Mouse (Mus musculus) stomach, postnatal 0 days (tissue): ENCODE measurements at regions not wholly inside any gene's neighbourhood (a gene's known extent, or its start where the extent isn't known, plus 50 kb on each side); places are given as distances from the start of the nearest gene placed in this dataset.

ENCODE experiments used
- ATAC-seq: fragments of 200-750 bp; cut with Nextera tagmentation; 2 replicates; pipeline ENCODE4 v1.8.0; 2017; ENCODE audit not compliant: low FRiP score, low TSS enrichment
- DNase-seq: peaks from one replicate; pipeline ENCODE4 v3.0.0-alpha.2; 2016; ENCODE audit warnings: low spot score
- H3K27ac ChIP-seq: fragments of 300-500 bp; sonication (generic); replicated peaks from 2 replicates; pipeline ENCODE4 v1.5.1; 2014; ENCODE audit warnings: mild to moderate bottlenecking, control low read depth
- H3K27me3 ChIP-seq: fragments of 300-500 bp; sonication (generic); 2 replicates; pipeline ENCODE4 v1.6.1; 2014; ENCODE audit warnings: low read length; ENCODE audit not compliant: control insufficient read depth, insufficient read depth
- H3K36me3 ChIP-seq: fragments of 300-500 bp; sonication (generic); 2 replicates; pipeline ENCODE4 v1.6.1; 2014; ENCODE audit warnings: low read length, mixed read lengths; ENCODE audit not compliant: control insufficient read depth, insufficient read depth
- H3K4me1 ChIP-seq: fragments of 300-500 bp; sonication (generic); replicated peaks from 2 replicates; pipeline ENCODE4 v1.6.1; 2014; ENCODE audit warnings: antibody characterized with exemption; ENCODE audit not compliant: control insufficient read depth, insufficient read depth
- H3K4me2 ChIP-seq: fragments of 300-500 bp; sonication (generic); replicated peaks from 2 replicates; pipeline ENCODE4 v1.6.1; 2014; ENCODE audit warnings: low read depth, mild to moderate bottlenecking, control low read depth, moderate library complexity
- H3K4me3 ChIP-seq: fragments of 300-500 bp; sonication (generic); 2 replicates; pipeline ENCODE4 v1.5.1; 2014; ENCODE audit warnings: low read depth, low read length, control low read depth
- H3K9ac ChIP-seq: fragments of 300-500 bp; sonication (generic); 2 replicates; pipeline ENCODE4 v1.6.1; 2014; ENCODE audit warnings: mild to moderate bottlenecking, low read length, control low read depth, mixed read lengths
- H3K9me3 ChIP-seq: fragments of 300-500 bp; sonication (generic); 2 replicates; pipeline ENCODE4 v1.6.1; 2016; ENCODE audit warnings: low read length; ENCODE audit not compliant: control insufficient read depth
- CTCF ChIP-seq: IDR thresholded peaks from 2 replicates; pipeline ENCODE4 v1.5.1; 2016; ENCODE audit warnings: antibody characterized with exemption, low read depth, mild to moderate bottlenecking, moderate library complexity
- EP300 ChIP-seq: optimal IDR thresholded peaks from 2 replicates; pipeline ENCODE3; 2016; ENCODE audit warnings: antibody characterized with exemption
- WGBS: fragments of 180-500 bp; shearing (Covaris S2); extraction: QIAGEN DNeasy Blood & Tissue Kit; methylation state at CpG from one replicate; pipeline ENCODE4 v1.1.7; 2014; 5-methylcytosine and 5-hydroxymethylcytosine counted together

GRCm38 (mm10) chr8:6813816-6814215 lies 1708.7 kb upstream of the Slc10a2 start:
- H3K4me3 ChIP-seq, result no peak overlapping the region
- H3K9ac ChIP-seq, result no peak overlapping the region
- ATAC-seq, result no peak
- H3K27ac ChIP-seq, result no peak overlapping the region
- TF ChIP-seq EP300 (no peak), CTCF (no peak)
- no peaks in the 10 kb centered on the region for H3K27me3 ChIP-seq
- WGBS, result 28% methylated on average over 3 of the region's 3 CpGs
- H3K36me3 ChIP-seq, result no peaks in the 10 kb centered on the region
- H3K9me3 ChIP-seq, result no peaks in the 10 kb centered on the region
- no peaks in the 10 kb centered on the region for H3K4me1 ChIP-seq
- H3K4me2 ChIP-seq, result no peak overlapping the region
- DNase-seq, result no peak

GRCm38 (mm10) chr8:6807116-6807515 lies 1702.0 kb upstream of the Slc10a2 start:
- 54% methylated on average over 2 of the region's 2 CpGs for WGBS
- no peaks in the 10 kb centered on the region for H3K9me3 ChIP-seq
- no peak for DNase-seq
- H3K36me3 ChIP-seq, result no peaks in the 10 kb centered on the region
- H3K4me1 ChIP-seq, result no peaks in the 10 kb centered on the region
- H3K9ac ChIP-seq, result no peak overlapping the region
- no peak overlapping the region for H3K4me2 ChIP-seq
- H3K27me3 ChIP-seq, result no peaks in the 10 kb centered on the region
- no peak for TF ChIP-seq EP300
- TF ChIP-seq CTCF, result no peak
- no peak overlapping the region for H3K4me3 ChIP-seq
- ATAC-seq, result no peak
- no peak overlapping the region for H3K27ac ChIP-seq

GRCm38 (mm10) chr8:6803199-6803598 lies 1698.0 kb upstream of the Slc10a2 start:
- Histone ChIP-seq H3K4me2 (no peak overlapping the region), H3K27ac (no peak overlapping the region), H3K36me3 (no peaks in the 10 kb centered on the region), H3K4me1 (no peaks in the 10 kb centered on the region), H3K4me3 (no peak overlapping the region), H3K27me3 (no peaks in the 10 kb centered on the region), H3K9me3 (no peaks in the 10 kb centered on the region), H3K9ac (no peak overlapping the region)
- DNase-seq, result no peak
- TF ChIP-seq EP300 (no peak), CTCF (no peak)
- 74% methylated on average over 1 of the region's 1 CpGs for WGBS
- no peak for ATAC-seq

DNA sequence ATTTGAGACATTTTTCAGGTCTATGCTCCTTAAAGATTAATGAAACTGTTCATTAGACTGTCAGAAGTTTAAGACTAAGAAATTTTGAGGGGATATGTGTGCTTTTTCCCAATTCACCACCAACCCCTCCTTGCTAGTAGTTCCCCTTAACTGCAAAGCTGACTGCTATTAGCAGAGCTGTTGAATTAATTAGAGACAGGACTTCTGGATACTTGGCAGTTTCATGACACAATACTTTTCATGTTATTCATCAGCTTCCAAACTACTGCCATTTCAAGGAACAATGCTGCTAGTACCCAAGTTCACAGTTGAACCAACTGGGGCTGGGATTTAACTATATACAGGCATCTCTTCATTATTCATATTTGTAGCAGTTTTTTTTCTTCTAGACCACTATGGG lies 1695.9 kb upstream of the Slc10a2 start:
- TF ChIP-seq EP300 (no peak), CTCF (no peak)
- no peak for DNase-seq
- H3K27me3 ChIP-seq, result no peaks in the 10 kb centered on the region
- no peak overlapping the region for H3K4me3 ChIP-seq
- H3K36me3 ChIP-seq, result no peaks in the 10 kb centered on the region
- H3K9ac ChIP-seq, result no peak overlapping the region
- H3K9me3 ChIP-seq, result no peaks in the 10 kb centered on the region
- no peak overlapping the region for H3K4me2 ChIP-seq
- no peak for ATAC-seq
- no peaks in the 10 kb centered on the region for H3K4me1 ChIP-seq
- H3K27ac ChIP-seq, result no peak overlapping the region

- Histone ChIP-seq H3K4me1 (no peaks in the 10 kb centered on the region), H3K27ac (no peak overlapping the region), H3K27me3 (no peaks in the 10 kb centered on the region), H3K36me3 (no peaks in the 10 kb centered on the region), H3K4me2 (no peak overlapping the region), H3K4me3 (no peak overlapping the region), H3K9ac (no peak overlapping the region), H3K9me3 (no peaks in the 10 kb centered on the region)
- ATAC-seq (no peak), DNase-seq (no peak)
- 69% methylated on average over 1 of the region's 1 CpGs for WGBS
- TF ChIP-seq CTCF (peak; percentile 50), EP300 (no peak)
Observed at GRCm38 (mm10) chr8:6789096-6789495, 1683.9 kb upstream of the Slc10a2 start.

GRCm38 (mm10) chr8:6780983-6781382 lies 1675.8 kb upstream of the Slc10a2 start:
- Histone ChIP-seq H3K4me3 (no peak overlapping the region), H3K9ac (no peak overlapping the region), H3K36me3 (no peaks in the 10 kb centered on the region), H3K27me3 (no peaks in the 10 kb centered on the region), H3K4me2 (no peak overlapping the region), H3K4me1 (no peaks in the 10 kb centered on the region), H3K27ac (no peak overlapping the region), H3K9me3 (no peaks in the 10 kb centered on the region)
- ATAC-seq, result no peak
- TF ChIP-seq CTCF, result no peak
- TF ChIP-seq EP300, result no peak
- DNase-seq, result no peak

GRCm38 (mm10) chr8:6775103-6775502 lies 1670.0 kb upstream of the Slc10a2 start:
- TF ChIP-seq CTCF (no peak), EP300 (no peak)
- ATAC-seq, result no peak
- 54% methylated on average over 3 of the region's 3 CpGs for WGBS
- no peak for DNase-seq
- H3K36me3 ChIP-seq, result no peaks in the 10 kb centered on the region
- no peaks in the 10 kb centered on the region for H3K4me1 ChIP-seq
- no peak overlapping the region for H3K4me3 ChIP-seq
- no peaks in the 10 kb centered on the region for H3K27me3 ChIP-seq
- H3K9me3 ChIP-seq, result no peaks in the 10 kb centered on the region
- H3K4me2 ChIP-seq, result no peak overlapping the region
- no peak overlapping the region for H3K27ac ChIP-seq
- H3K9ac ChIP-seq, result no peak overlapping the region
